8 mouse cellular contexts compared by ENCODE assay signal in genomic region chr9:21425556-21425945, GRCm38 (mm10). TPM values are rescaled to one million over a fixed set of nuclear protein-coding genes. Genes with fewer than 3 reads are reported as not detected.
A peak's percentile ranks its signal among the peaks of the same experiment; 100 is the strongest.
DNase-seq lines count a peak whose midpoint lies in the region; ATAC-seq and TF ChIP-seq lines count a peak whose summit lies in the region.

No protein-coding gene starts in this region.

- TF ChIP-seq POLR2A in limb, embryonic 14.5 days (IDR thresholded peaks at IDR 0.05; ENCODE audit: borderline replicate concordance, extremely low read depth, insufficient read depth, insufficient read length), result no peak

- WGBS in embryonic facial prominence, embryonic 14.5 days, result 8% methylated on average over 6 of the region's 6 CpGs
- 7% methylated on average over 6 of the region's 6 CpGs for WGBS in limb, embryonic 14.5 days
- 3% methylated on average over 6 of the region's 6 CpGs for WGBS in stomach, embryonic 16.5 days

- H3K9me3 ChIP-seq in embryonic facial prominence, embryonic 14.5 days (ENCODE audit: control insufficient read depth, low read length), result no peaks in the 10 kb centered on the region
- no peaks in the 10 kb centered on the region for H3K9me3 ChIP-seq in limb, embryonic 14.5 days (ENCODE audit: control insufficient read depth, low read length)
- H3K9me3 ChIP-seq in stomach, embryonic 16.5 days (replicated peaks; ENCODE audit: control insufficient read depth, low read length), result no peaks in the 10 kb centered on the region

- peaks cover 13% of the 10 kb centered on the region for H3K36me3 ChIP-seq in C2C12 (ENCODE audit: control insufficient read depth, insufficient read depth)
- H3K36me3 ChIP-seq in embryonic facial prominence, embryonic 14.5 days (ENCODE audit: control insufficient read depth, insufficient read depth, low read length), result peaks cover 13% of the 10 kb centered on the region; the same call in 1 of the 2 replicates
- peaks cover 11% of the 10 kb centered on the region for H3K36me3 ChIP-seq in limb, embryonic 14.5 days (ENCODE audit: control insufficient read depth, insufficient read depth, low read length)
- H3K36me3 ChIP-seq in stomach, embryonic 16.5 days (ENCODE audit: control insufficient read depth, insufficient read depth, low read length), result 0 out of 2 replicates have a peak, but pooled peaks cover 4% of the 10 kb centered on the region

- peak overlapping the region; percentile 86 for H3K9ac ChIP-seq in embryonic facial prominence, embryonic 14.5 days (ENCODE audit: low read depth, low read length)
- H3K9ac ChIP-seq in limb, embryonic 14.5 days (ENCODE audit: low read depth, low read length, severe bottlenecking), result peak overlapping the region; percentile 85
- peak overlapping the region; percentile 92 for H3K9ac ChIP-seq in stomach, embryonic 16.5 days (ENCODE audit: low read length)

- H3K79me3 ChIP-seq in C2C12 (ENCODE audit: low read depth), result peaks cover 53% of the 10 kb centered on the region

- H3K79me2 ChIP-seq in C2C12 (ENCODE audit: control insufficient read depth, insufficient read depth), result peaks cover 59% of the 10 kb centered on the region

- TF ChIP-seq CTCF in C2C12 (IDR thresholded peaks at IDR 0.05; ENCODE audit: control insufficient read depth, insufficient read depth, insufficient read length), result no peak

- peaks cover 10% of the 10 kb centered on the region; the same call in 1 of the 2 replicates for H3K4me1 ChIP-seq in embryonic facial prominence, embryonic 14.5 days (ENCODE audit: control insufficient read depth, insufficient read depth, low read length)
- peaks cover 17% of the 10 kb centered on the region for H3K4me1 ChIP-seq in limb, embryonic 14.5 days (ENCODE audit: control insufficient read depth, insufficient read depth, low read length)
- H3K4me1 ChIP-seq in stomach, embryonic 16.5 days (ENCODE audit: control insufficient read depth, insufficient read depth, low read length), result peaks cover 22% of the 10 kb centered on the region

- no peak overlapping the region for H3K27ac ChIP-seq in embryonic facial prominence, embryonic 14.5 days (replicated peaks; ENCODE audit: low read depth, low read length)
- H3K27ac ChIP-seq in limb, embryonic 14.5 days (replicated peaks; ENCODE audit: low read depth, low read length), result 0 out of 2 replicates have a peak overlapping the region, but pooled peaks have one; percentile 84
- peak overlapping the region; percentile 85 for H3K27ac ChIP-seq in stomach, embryonic 16.5 days (ENCODE audit: low read length)

- peak overlapping the region; percentile 80 for H3K4me3 ChIP-seq in C2C12 (ENCODE audit: insufficient read depth, poor library complexity, severe bottlenecking)
- peak overlapping the region; percentile 75 for H3K4me3 ChIP-seq in embryonic facial prominence, embryonic 14.5 days (ENCODE audit: low read depth, low read length)
- peak overlapping the region; percentile 91 for H3K4me3 ChIP-seq in limb, embryonic 14.5 days (replicated peaks; ENCODE audit: low read length)
- peak overlapping the region; percentile 96 for H3K4me3 ChIP-seq in stomach, embryonic 16.5 days (replicated peaks; ENCODE audit: low read length)

- H3ac ChIP-seq in C2C12 (ENCODE audit: control insufficient read depth, insufficient read length, low read depth), result peak overlapping the region; percentile 87

- no peaks in the 10 kb centered on the region for H3K27me3 ChIP-seq in C2C12 (ENCODE audit: control insufficient read depth, insufficient read depth, insufficient read length)
- H3K27me3 ChIP-seq in embryonic facial prominence, embryonic 14.5 days (replicated peaks; ENCODE audit: control insufficient read depth, insufficient read depth, low read length), result no peaks in the 10 kb centered on the region
- H3K27me3 ChIP-seq in limb, embryonic 14.5 days (ENCODE audit: control insufficient read depth, insufficient read depth, low read length), result no peaks in the 10 kb centered on the region
- no peaks in the 10 kb centered on the region for H3K27me3 ChIP-seq in stomach, embryonic 16.5 days (ENCODE audit: control insufficient read depth, insufficient read depth, low read length)

- H3K4me2 ChIP-seq in embryonic facial prominence, embryonic 14.5 days (ENCODE audit: low read depth, low read length), result peak overlapping the region; percentile 94
- H3K4me2 ChIP-seq in limb, embryonic 14.5 days (replicated peaks; ENCODE audit: low read depth, low read length, severe bottlenecking), result peak overlapping the region; percentile 67
- H3K4me2 ChIP-seq in stomach, embryonic 16.5 days (ENCODE audit: low read depth, low read length), result peak overlapping the region; percentile 92

- ATAC-seq in embryonic facial prominence, embryonic 14.5 days (ENCODE audit: low read depth), result no peak
- ATAC-seq in limb, embryonic 14.5 days (ENCODE audit: low FRiP score, low read depth), result no peak
- no peak for ATAC-seq in stomach, embryonic 16.5 days (ENCODE audit: insufficient read depth, low FRiP score)

- DNase-seq in embryo, embryonic 10 days (ENCODE audit: low spot score), result peak; percentile 28
- no peak for DNase-seq in embryo, embryonic 11 days
- no peak for DNase-seq in embryonic facial prominence, embryonic 14.5 days (ENCODE audit: low spot score)
- no peak for DNase-seq in limb, embryonic 14.5 days (ENCODE audit: low spot score)
- DNase-seq in retina, postnatal 1 day, result no peak
- no peak for DNase-seq in adrenal gland, adult (ENCODE audit: inconsistent age in 2 of 2, low spot score in 1 of 2)

TF ChIP-seq in C2C12, 6 proteins besides CTCF, POLR2A, EP300 and RAD21:
- TF ChIP-seq MYOD1 (IDR thresholded peaks at IDR 0.05; ENCODE audit: control insufficient read depth, insufficient read length, low read depth) (no peak), CEBPB (IDR thresholded peaks at IDR 0.05; ENCODE audit: low read depth) (no peak), USF1 (IDR thresholded peaks at IDR 0.05; ENCODE audit: low read depth) (no peak), MAX (IDR thresholded peaks at IDR 0.05) (no peak), FOSL1 (IDR thresholded peaks at IDR 0.05; ENCODE audit: insufficient read depth, low read length, poor library complexity, severe bottlenecking) (no peak), MYOG (IDR thresholded peaks at IDR 0.05; ENCODE audit: control insufficient read depth, extremely low read depth, insufficient read length) (no peak)

RNA-seq across cellular contexts. Expression of gene Dnm2, which starts 0.8 kb away (rescaled TPM):
- polyA plus RNA-seq in C2C12 (2012; fragmentation: generic; extraction: Trizol), result 64.4 TPM
- 65.8 and 69.3 TPM in 2 replicates for polyA plus RNA-seq in embryonic facial prominence, embryonic 14.5 days (2014; fragmentation: Nextera tagmentation; extraction: Ambion mirVana)
- polyA plus RNA-seq in limb, embryonic 14.5 days (2012; rRNA removed), result 62.6 and 74.5 TPM in 2 replicates
- 68.3 and 72.6 TPM in 2 replicates for polyA plus RNA-seq in limb, embryonic 14.5 days (2014; fragmentation: Nextera tagmentation; extraction: Ambion mirVana)
- 81.4 and 97.2 TPM in 2 replicates for polyA plus RNA-seq in stomach, embryonic 16.5 days (2015; fragmentation: Nextera tagmentation; extraction: Ambion mirVana)

RNA-seq across cellular contexts. Expression of gene Qtrt1, which starts 13.9 kb away (rescaled TPM):
- 61.7 TPM for polyA plus RNA-seq in C2C12 (2012; fragmentation: generic; extraction: Trizol)
- polyA plus RNA-seq in embryonic facial prominence, embryonic 14.5 days (2014; fragmentation: Nextera tagmentation; extraction: Ambion mirVana), result 36.9 and 49.4 TPM in 2 replicates
- polyA plus RNA-seq in limb, embryonic 14.5 days (2012; rRNA removed), result 77.9 and 80.8 TPM in 2 replicates
- 45.3 and 50.9 TPM in 2 replicates for polyA plus RNA-seq in limb, embryonic 14.5 days (2014; fragmentation: Nextera tagmentation; extraction: Ambion mirVana)
- 51.1 and 51.4 TPM in 2 replicates for polyA plus RNA-seq in stomach, embryonic 16.5 days (2015; fragmentation: Nextera tagmentation; extraction: Ambion mirVana)

RNA-seq across cellular contexts. Expression of gene Ilf3, which starts 57.9 kb away (rescaled TPM):
- polyA plus RNA-seq in C2C12 (2012; fragmentation: generic; extraction: Trizol), result 66.6 TPM
- 139 and 177 TPM in 2 replicates for polyA plus RNA-seq in embryonic facial prominence, embryonic 14.5 days (2014; fragmentation: Nextera tagmentation; extraction: Ambion mirVana)
- polyA plus RNA-seq in limb, embryonic 14.5 days (2012; rRNA removed), result 180 and 195 TPM in 2 replicates
- 174 and 201 TPM in 2 replicates for polyA plus RNA-seq in limb, embryonic 14.5 days (2014; fragmentation: Nextera tagmentation; extraction: Ambion mirVana)
- polyA plus RNA-seq in stomach, embryonic 16.5 days (2015; fragmentation: Nextera tagmentation; extraction: Ambion mirVana), result 144 and 147 TPM in 2 replicates
